Mouse (Mus musculus): Measurements from ENCODE around the gene Marveld3.
A peak's percentile ranks its signal among the peaks of the same experiment; 100 is the strongest.

The Marveld3 gene

DNA sequence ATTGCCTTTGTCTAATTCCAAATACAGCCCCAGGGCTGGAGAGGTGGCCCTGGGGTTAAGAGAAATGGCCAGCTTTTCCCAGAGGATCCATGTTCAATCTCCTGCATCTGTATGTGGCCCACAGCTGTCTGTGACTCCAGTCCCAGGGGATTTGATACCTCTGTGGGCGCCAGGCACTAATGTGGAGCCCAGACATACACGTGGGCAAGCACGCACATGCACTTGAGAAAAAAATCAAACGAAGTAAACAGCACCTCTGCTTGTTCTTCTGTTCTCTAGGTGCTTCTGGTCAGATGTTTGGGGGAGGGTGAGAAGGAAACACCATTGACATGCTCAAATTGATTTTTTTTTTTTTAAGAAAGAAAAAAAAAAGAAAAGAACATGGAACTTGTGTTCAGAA is 2.1 kb upstream of the Marveld3 start:
- no peak for DNase-seq (ENCODE audit: low spot score)

- no peak for DNase-seq (ENCODE audit: low spot score)
Observed at GRCm38 (mm10) chr8:109963421-109963820, 1.4 kb upstream of the Marveld3 start.

- no peak for DNase-seq (ENCODE audit: low spot score)
Observed at GRCm38 (mm10) chr8:109962896-109963295, 893 bp upstream of the Marveld3 start.

DNA sequence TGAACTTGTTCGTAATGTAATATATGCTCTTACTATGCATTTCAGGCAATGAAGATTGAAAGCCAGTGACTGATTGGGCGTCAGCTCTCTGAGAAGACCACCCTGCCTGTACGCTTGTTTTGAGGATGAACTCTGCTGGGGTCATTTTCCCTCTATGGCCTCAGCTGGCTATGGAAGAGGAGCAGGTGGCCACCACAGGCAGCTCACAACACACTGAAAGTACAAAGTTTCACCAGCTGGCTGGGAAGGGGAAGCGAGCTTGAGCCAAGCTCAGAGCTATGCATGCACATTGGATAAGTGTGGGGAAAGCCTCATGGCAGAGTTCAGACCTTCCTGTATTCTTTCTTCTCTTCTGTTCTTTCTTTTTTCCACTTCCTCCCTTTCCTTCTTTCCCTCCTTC is 2.9 kb downstream of the Marveld3 start:
- no peak for DNase-seq (ENCODE audit: low spot score)

DNA sequence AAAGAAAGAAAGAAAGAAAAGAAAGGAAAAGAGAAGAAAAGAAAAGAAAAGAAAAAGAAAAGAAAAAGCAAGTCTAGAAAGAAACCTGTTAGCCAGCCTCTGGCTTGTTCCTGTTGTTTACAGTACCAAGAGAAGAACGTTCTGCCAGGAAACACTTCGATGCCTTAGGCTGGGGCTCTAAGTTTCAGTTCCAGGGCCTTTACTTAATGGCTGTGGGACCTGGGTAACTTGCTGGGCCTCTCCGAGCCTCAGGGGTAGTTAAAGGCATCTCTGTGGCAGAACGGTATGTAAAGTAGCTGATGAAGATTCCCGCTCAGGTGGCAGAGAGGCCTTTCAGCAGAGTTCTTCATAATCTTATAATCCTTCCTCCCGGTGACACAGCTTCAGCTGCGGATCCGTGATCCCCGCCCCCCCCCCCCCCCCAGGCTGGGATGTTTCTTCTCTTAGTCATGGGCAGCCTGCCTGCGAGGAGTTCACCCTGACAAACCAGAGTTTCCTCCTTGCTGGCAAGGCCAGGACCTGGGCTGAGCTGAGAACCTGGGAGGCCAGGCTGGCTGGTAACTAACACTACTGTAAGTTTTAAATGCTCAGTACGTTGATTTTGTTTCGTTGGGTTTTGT is 3.9 kb downstream of the Marveld3 start:
- DNase-seq (ENCODE audit: low spot score), result no peak

- DNase-seq (ENCODE audit: low spot score), result peak; percentile 28
Observed at GRCm38 (mm10) chr8:109957167-109958028, 4.6 kb downstream of the Marveld3 start.

DNA sequence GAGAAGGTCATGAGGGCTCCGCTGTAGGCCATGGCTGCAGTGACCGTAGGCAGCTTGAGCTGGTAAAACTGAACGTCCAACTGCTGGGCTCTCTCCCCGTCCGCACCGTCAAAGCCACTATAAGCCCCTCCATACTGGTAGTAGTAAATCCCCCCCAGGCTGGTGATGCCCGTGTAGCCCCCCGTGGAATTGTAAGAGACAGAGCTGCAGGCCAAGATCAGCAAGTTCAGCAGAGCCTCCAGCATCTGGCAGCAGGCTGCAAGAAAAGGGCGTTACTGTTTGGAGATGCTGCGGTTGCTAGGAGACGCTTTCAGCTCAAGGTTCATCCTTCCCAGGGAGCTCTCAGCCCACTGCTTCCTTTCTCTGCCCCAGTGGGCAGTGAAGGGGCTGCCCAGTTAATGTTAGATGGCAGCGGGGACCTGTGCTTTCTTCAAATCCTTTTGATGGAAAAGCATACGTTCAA is 7.5 kb downstream of the Marveld3 start:
- peak; percentile 80 for DNase-seq (ENCODE audit: low spot score)

GRCm38 (mm10) chr8:109952171-109952570 is 9.8 kb downstream of the Marveld3 start:
- no peak for DNase-seq (ENCODE audit: low spot score)

GRCm38 (mm10) chr8:109948285-109948564 is 13.8 kb downstream of the Marveld3 start:
- no peak for DNase-seq (ENCODE audit: low spot score)

- peak; percentile 72 for DNase-seq (ENCODE audit: low spot score)
Observed at GRCm38 (mm10) chr8:109947447-109948284, 14.3 kb downstream of the Marveld3 start.

DNA sequence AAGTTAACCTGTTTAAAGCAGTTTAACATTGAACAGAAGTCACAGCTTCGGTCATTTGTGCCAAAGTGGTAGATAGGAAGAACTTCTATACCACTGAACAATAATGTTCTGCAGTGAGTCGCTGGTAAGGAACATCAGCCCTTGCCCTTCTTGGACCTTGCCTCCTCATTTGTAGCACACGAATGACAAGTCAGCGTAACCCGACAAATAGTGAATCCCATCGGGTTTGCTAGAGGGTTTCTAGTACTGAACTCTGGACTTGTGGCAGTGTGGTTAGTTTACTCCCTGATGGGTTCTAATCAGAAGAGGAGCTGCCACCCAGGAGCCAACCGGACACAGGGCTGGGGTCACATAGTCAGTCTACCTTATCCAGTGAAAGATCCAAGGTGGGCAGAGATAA is 15.7 kb downstream of the Marveld3 start:
- DNase-seq (ENCODE audit: low spot score), result no peak

DNA sequence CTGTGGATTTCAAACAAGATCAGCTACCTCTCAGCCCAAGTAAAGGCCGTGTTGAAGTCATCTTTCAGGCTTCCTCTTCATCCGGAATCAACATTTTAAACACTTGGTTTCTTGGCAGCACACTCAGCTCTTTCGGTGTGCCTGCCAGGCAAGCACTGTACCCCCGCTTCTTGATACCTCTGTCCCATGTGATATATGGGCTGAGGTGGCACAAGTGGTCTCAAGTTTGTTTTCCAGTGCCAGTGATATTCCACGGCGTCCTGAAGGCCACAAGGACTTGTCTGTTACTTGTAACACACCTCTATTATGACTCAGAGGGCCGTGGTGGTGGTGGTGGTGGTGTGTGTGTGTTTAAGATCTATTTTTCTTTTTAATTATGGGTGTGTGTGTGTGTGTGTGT is 16.3 kb downstream of the Marveld3 start:
- DNase-seq (ENCODE audit: low spot score), result no peak

GRCm38 (mm10) chr8:109945153-109945632 is 16.8 kb downstream of the Marveld3 start:
- peak; percentile 28 for DNase-seq (ENCODE audit: low spot score)

DNA sequence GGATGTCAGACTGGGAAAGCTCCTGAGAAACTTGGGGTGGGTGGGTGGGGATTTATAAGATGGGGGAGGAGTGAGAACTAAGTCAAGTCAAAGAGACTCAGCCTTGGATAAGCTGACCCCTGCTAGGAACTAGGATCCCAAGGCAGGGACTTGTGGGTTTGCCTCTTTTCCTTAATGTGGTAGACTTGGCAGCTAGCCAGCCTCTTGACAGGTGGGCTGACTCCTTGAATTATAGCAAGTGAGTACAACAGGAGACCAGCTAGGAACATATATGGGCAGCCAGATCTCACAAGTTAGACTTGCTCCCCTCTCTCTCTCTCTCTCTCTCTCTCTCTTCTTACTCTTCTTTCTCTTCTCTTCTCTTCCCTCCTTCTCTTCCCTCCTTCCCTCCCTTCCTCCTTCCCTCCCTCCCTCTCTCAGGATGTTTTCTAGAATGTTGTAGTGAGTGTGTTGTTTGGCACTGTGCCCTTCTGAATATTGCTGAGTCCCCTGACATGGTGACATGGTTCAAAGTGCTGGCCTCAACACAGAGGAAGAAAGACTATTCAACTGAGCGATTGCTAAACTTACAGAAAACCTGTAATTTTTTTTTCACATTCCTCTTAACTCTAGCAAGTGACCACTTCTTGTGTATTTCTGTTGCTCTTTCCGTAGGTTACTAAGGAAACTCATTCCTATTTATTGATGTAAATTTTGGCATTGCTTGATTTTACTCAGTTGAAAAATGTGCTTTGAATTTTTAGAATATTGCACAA is 20.2 kb downstream of the Marveld3 start:
- no peak for DNase-seq (ENCODE audit: low spot score)

DNA sequence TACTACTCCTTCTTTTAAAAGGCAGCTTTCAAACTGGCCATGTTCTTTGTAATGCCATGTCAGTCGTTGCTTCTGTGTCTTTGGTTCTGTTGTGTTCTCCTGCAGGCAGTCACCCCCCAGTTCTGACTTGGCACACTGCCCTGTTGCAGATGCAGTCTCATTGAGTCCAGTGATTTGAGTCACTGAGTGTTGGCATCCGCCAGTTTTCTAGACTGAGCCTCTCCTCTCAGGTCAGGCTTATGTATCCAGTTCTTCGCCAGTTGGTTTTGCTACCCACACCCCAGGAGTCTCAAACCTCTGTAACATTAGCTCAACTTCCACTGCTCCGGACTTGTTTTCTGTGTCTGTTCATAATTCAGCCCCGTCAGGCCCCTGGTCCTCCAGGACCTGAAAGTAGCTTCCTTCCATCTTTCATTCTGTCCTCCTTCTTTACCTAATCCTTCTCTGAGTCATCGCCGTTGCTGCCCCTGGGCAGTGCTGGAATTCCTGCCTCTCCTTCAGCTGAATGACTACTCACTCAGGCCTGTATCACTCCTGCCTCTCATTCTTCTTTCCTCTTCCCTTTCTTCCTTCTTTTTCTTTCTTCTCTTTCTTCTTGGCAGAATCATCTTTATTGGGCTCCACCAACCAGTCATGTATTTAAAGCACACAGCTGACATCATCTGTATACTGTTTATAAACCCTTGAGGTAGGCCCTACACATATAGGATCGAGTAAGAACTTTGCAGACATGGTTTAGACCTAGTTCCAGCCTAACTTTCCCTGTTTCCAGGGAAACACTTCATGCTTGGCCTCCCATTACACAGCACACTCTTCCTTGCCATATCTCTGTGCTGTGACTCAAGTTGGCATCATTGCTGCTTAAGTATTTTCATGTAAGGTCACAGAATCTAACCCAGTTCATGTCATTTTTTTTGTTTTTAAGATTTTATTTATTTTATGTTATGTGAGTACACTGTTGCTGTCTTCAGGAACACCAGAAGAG is 41.3 kb downstream of the Marveld3 start:
- DNase-seq (ENCODE audit: low spot score), result no peak

DNA sequence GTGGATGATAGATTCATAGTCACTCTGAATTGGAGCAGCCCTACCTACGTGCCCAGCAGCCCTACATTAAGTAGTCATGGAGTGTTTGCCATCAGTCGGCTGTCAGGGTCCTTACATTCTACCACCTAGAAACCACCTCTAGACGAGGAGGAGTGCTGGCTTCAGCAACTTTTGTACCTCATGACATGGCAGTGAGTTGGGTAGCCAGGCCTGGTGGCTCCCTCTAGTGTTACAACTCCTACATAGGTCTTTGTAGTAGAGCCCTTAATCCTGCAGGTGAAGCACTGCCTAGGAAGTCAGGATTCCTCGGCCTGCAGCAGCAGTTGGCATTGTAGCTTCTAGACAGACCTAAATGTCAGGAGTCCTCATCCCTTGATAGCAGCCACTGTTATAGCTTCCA is 44.7 kb downstream of the Marveld3 start:
- peak; percentile 71 for DNase-seq (ENCODE audit: low spot score)

GRCm38 (mm10) chr8:109907376-109907775 is 54.6 kb downstream of the Marveld3 start:
- no peak for DNase-seq (ENCODE audit: low spot score)

- no peak for DNase-seq (ENCODE audit: low spot score)
Observed at GRCm38 (mm10) chr8:109906907-109907306, 55.1 kb downstream of the Marveld3 start.

GRCm38 (mm10) chr8:109904928-109905668 is 56.9 kb downstream of the Marveld3 start:
- DNase-seq (ENCODE audit: low spot score), result no peak

- no peak for DNase-seq (ENCODE audit: low spot score)
Observed at GRCm38 (mm10) chr8:109903909-109904469, 58.0 kb downstream of the Marveld3 start.
